Mouse (Mus musculus) T-helper 1 cell (primary cell): ENCODE results near the gene Tanc1.
"Not testable (repeated sequence)": the region's sequence is repeated elsewhere in the genome, so short reads cannot be mapped to it uniquely, and the experiment has no call there.

Experiments used
- in situ Hi-C: fragments of 300-600 bp; cut with MboI, MseI; formaldehyde crosslinking; loops from one replicate; pipeline ENCODE4 v1.15.1; 2025; ENCODE audit warnings: high pct_unique_total_duplicates

Tanc1 gene

DNA sequence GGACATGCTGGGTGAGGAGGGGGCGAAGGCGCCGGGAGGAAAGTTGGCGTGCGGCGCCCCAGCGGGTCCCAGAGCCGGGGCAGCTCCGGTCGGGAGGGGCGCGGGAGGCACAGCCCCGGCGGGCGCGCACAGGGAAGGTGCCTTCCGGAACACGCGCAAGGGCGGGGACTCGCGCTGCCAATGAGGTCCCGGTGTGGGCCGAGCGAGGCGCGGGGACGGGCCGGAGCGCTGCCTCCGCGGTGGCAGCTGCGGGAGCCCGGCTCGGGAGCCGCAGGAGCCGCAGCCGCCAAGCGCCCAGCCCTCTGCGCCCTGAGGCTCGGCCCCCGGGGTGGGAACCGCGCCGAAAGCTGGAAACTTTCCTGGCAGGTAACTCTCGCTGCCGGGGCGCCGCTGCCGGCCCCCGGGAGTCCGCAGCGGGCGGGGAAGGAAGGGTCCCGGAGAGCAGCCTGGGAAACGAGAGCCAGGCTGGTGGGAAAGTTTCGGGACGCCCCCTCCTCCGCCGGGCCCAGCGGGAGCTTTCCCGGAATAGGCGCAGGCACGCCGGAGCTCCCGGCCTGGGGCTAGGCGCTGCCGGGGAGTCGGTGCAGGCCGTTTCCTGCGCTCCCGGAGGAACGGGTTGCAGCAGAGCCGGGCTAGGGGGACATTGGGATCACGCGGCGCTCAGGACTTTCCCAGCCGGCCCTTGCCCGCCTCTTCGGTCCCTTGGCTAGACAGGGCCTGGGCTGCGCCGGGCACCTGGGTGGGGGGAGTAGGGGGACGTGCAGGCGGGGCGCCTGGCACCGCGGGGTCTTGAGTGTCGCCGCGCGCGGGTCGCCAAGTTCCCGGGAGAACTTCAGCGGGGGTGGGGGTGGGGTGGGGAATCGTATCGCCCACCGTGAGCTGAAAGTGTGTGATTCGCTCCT lies at the start of gene Tanc1:
Tanc1 (plus strand) TSS at position 212 of the 902 bp plus-strand sequence.
- in situ Hi-C loops: no loop called here

DNA sequence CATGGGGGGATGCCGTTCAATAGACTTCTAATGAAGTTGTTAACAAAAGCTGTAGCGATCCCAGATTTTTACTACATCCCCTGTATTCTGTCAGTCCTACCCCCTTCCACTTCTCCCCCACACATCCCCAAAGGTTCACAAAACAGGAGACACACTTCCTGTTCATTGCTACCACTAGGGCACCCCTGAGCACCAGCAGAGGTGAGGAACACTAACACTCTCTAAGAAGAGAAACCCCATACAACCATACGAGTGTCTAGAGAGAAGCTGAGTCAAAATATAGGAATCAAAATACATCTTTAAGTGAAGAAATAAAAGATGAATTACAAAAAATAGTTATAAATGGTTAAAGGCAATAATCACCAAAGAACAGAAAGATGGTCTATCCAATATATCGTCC lies 49.6 kb upstream of the Tanc1 start:
- in situ Hi-C loops: no loop called here

DNA sequence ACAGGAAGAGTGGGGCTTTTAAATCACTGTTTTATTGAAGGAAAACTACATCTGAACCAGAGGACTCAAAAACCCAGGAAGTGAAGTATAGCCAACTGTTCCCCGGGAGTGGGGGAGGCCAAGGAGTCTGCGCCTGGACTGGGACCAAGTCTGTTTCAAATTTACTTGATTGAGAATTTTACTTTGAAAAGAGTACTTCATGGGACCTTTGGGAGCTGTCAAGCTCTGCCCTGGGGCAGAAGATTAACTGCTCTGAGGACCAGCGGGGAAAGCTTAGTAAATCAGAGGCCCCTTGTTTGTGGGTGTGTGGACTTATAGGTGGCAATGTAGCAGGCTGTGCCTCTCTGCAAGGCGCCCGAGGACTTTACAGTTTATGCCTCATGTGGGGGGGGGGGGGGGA lies 49.1 kb upstream of the Tanc1 start:
- in situ Hi-C loops: no loop called here

DNA sequence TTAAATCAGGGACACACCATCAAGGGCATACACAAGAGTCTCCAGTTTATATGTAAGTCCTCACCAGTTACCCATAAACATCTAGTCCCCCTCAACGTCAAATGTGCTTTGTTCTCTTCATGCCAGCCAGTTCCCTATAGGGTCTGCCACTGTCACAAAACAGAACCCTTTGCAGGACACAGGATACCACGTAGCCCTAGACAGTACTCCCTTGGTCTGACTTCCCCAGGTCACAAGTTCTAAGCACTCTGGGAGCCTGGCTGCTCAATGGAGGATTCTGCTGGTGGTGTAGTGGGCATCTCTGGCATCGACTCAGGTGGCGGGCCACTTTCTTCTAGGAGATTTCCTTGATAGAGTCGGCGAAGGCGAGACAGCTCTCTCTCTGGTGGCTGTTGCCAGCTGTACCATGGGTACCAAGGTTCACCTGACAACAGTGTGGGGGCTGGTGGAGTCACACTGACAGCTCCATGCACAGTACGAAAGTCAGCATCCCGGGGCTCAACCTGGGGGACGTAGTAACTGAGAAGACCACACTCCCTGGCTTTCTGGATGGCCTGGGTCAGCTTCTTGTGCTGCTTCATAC lies 47.7 kb upstream of the Tanc1 start:
- in situ Hi-C loops: not testable (repeated sequence)

DNA sequence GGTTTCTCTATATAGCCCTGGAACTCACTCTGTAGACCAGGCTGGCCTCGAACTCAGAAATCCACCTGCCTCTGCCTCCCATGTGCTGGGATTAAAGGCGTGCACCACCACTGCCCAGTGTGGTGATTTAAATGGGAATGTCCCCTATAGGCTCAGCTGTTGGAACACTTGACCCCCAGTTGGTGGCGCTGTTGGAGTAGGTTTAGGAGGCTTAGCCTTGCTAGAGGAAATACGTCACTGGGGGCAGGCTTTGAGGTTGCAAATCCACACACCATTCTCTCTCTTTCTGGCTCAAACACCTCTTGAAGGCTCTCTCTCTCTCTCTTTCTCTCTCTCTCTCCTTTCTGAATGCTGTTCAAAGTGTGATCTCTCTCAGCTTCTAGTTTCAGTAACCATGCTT lies 46.9 kb upstream of the Tanc1 start:
- in situ Hi-C loops: no loop called here

DNA sequence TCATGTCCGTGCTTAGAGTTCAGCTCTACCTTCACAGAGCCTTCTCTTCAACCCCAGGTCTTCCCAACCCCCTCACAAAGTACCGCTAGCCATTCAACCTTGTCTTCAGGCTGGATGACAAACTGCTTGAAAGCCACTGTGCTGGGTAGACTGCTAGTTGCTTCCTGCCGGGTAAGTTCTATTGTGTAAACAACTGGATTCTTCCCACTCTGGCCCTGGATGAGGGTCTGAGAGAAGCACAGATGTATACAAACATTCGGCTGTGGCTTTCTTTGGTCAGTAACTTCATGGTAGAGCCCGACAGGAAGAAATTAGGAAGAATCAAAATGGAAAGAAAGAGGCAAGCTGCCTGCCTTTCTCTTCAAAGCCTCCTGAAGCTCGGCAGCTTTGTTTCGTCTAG lies 30.9 kb upstream of the Tanc1 start:
- in situ Hi-C loops: no loop called here

DNA sequence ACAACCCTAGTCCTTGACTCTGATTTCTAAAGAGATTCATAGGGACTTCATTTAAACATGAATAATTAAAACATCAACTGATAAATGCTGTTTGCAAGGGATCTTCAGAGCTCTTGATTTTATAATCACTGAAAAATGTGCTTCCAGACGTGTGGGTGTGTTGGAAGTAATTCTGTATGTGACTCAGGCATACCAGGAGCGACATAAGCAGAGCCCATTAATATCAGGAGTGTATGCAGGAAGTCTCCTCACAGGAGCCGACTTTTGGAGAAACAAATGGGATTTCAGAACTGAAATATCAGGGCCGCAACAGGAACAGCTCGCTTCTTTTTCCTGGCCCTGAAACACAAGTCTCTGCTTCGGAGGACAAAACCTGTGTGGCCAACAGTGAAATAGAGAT lies 27.9 kb upstream of the Tanc1 start:
- in situ Hi-C loops: no loop called here

DNA sequence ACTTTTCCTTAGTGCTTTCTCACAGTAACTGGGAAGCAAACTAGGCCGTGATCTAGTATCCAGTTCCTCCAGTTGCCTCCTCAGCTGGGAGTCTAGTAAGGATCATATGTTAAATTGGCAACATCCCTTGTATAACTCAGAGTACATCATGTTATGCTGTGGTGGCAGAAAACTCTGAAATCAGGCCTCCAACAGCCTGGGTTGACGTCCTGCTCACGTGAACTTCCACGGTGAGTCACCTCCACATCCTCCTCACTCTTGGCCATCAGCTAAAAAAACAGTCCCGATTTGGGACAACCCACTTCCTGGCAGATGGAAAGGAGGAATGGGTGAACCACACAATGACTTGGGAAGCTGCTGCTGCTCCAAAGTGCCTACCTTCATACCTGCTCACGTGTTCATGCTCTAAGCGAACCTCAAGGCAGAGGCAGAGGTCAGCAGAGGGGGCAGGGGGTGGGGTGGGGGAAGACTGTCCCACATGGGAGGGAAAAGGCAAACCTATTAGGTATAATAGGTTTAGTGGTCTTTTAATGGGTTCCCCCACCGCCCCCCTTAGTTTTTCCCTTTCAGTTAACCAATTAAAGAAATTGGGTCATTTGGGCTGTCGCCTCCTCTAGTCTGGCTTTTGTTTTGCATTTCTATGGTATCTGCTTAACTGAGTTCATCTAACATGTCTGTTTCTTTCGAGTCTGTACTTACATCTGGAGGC lies 24.3 kb upstream of the Tanc1 start:
- in situ Hi-C loops: no loop called here

DNA sequence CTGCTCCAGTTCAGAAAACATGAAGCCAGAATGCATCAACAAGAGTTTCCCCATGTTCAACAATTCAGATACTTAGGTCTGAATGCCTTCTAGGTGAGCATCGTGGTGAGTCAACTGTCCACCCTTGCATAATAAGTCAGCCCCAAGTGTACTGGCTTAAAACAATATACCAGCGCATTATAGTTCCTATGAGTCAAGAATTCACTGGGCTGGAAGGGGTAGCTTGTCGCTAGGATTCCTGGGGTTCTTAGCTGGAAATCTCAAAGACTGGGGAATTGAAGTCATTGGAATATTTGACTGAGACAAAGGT lies 23.8 kb upstream of the Tanc1 start:
- in situ Hi-C loops: no loop called here

DNA sequence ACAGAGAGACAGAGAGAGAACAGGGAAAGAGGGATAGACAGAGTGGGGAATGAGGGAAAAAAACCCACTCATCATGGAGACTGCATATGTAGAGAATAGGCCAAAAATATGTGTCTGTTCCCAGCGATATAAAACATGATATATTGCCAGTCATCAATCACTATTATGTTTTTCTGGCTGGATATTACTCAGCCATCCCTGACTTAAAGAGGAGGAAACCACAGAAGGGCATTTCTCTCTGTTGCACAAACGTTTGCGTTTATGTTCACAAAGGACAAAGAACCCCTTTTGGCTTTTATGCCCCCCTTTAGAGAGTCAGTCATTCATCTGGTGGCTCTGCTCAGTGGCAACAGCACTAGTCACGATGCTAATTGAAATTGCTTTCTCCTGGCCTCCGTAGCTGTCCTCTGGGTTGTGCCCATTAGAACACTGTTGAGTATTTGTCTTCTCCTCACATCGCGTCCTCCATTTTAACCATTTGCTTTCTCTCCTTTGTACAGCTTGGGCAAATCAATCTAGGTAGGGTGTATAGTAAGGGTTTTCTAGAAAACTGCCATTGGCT lies 18.4 kb upstream of the Tanc1 start:
- in situ Hi-C loops: no loop called here

DNA sequence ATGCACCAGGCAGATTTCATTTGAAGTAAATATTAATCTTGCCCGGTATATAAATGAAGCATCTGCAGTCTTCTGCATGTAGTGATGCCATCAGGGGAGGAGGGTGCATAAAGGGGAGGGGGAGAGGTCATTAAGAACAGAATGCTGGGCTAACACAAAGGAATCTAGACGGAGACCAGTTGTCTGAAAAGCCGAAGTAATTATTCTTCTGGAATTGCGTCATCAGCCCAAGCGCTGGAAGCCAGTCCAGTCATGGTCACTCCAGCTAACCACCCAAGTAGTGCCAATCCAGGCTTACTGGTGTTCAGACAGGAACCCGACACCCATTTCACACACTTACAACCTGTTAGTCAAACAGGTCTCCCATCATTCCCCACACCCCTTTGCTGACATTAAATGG lies 17.7 kb upstream of the Tanc1 start:
- in situ Hi-C loops: no loop called here

DNA sequence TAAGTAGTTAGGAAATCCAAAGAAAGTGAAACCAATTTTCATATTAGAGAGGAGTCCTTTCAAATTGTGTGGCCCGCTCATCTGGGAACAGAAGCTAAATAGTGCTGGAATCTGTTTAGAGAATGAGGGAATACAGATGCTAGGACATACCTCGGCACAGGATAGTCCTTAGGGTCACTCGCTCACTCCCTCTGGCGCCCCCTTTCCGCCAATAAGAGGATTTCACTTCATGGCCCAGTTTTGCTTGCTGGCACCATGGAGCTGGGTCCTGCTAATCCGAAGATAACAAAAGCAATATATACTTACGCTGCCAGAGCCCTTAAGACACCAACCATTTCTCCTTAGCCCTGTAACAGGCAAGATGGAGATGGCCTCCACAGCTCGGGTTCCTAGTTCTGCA lies 15.3 kb upstream of the Tanc1 start:
- in situ Hi-C loops: no loop called here

DNA sequence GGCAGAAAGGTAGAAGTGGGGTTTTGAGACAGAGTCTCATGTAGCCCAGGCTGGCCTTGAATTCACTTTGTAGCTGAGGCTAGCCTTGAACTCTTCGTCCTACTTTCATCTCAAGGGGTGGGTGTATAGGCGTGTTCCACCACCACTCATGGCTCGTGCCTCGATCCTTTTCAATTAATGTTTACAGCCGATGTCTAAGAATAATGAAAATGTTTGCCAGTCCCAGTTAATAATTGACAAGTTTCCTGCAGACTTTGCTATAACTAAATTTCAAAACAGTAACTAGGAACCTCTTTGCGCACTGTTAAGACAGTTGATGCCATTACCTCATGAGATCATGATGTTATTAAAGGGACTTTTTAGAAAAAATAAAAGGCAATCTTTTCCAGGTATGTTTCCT lies 13.6 kb upstream of the Tanc1 start:
- in situ Hi-C loops: no loop called here

DNA sequence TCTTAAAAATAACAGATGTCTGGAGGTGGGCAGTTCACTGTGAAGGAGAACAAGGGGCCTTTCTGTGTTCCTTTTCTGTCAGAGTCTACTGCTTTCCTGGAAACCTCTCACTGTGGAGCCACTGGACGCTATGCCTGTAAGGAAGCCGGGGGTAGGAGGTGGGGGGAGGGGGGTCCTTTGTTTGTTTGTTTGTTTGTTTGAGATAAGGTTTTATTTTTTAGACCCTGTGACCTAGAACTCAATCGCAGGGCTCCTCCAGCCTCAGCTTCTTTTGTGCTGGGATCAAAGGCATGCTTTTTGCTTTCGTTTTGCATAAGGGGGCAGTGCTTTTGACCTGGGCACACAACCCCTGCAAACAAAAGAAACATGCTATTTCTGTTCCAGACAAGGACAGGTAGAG lies 12.9 kb upstream of the Tanc1 start:
- in situ Hi-C loops: no loop called here

DNA sequence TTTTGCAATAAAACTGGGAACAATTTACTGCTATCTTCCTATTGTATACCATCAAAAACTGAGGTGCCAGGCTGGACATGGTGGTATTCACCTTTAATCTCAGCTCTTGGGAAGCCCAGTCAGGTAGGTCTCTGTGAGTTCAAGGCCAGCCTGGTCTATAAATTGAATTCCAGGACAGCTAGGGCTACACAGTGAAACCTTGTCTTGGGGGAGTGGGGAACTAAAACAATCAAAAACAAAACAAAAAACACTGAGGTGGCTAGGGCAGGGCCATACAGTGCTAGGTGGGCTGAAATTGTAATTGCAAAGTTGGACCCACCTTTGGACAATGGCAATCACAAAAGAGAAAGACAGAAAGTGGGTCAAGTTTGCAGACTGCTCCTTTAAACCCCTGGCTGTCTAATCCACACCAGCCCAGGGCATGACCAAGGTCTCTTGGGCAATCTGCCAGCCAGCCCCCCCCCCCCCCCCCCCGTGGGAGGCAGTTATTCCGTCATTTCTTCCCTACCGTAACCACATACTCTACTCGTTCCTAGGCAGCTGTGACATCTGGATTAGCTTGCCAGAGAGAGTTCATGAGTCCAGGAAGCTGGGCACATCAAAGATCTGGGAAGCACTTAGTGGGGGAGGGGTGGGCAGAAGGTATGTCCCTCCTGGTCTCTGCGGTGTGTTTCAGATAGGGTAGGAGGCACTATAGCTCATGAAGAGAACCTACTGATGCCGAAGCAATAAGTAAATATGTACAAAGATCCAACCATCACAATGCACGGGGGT lies 12.3 kb upstream of the Tanc1 start:
- in situ Hi-C loops: no loop called here

DNA sequence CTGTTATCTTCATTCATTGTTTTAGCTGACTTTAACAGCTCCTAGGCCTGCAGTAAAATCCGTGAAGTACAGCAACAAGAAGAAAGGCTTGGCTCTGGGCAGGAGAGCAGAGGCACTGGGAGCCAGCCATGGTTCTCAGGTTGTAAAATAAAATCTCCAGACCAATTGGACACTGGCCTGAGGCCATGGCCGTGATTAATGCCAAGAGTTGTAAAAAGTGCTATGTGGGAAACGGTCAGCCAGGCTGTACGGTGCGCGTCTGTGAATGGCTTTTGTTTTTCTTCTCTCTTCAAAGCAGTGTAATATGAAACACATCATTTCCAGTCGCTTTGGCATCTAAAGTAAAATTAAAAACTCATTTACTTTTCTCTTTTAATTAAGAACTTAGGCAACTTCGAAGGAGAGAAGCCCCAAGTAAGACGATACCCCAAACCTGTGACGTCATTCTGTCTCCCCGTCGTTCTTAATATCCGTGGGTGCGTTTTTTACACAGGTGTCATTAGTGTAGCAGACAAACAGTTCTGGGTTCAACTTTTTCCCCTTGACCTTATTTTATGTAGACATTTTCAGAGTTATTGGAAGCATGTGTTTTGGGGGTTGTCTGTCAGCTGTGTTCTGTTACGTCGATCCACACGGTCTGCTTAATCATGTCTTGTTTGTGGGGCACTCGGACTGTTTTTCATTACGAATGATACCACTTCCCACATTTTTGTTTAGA lies 11.6 kb upstream of the Tanc1 start:
- in situ Hi-C loops: no loop called here

DNA sequence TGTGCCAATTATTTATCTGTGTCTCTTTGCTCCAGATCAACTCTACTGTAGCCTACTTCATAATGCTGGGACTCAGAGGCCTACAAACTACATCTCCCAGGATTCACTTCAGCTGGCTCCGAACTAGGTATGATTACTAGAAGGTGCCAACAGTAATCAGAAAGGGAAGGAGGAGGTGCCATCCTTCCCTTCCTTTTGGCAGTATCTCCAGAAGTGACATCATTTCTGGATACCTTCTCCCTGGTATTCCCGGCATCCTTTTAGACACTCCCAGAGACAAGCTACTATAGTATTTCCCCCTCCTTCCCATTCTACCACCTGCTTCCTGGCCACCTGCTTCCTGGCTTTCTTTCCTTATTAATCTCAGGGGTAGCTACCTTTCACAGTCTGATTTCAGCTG lies 10.9 kb upstream of the Tanc1 start:
- in situ Hi-C loops: no loop called here

DNA sequence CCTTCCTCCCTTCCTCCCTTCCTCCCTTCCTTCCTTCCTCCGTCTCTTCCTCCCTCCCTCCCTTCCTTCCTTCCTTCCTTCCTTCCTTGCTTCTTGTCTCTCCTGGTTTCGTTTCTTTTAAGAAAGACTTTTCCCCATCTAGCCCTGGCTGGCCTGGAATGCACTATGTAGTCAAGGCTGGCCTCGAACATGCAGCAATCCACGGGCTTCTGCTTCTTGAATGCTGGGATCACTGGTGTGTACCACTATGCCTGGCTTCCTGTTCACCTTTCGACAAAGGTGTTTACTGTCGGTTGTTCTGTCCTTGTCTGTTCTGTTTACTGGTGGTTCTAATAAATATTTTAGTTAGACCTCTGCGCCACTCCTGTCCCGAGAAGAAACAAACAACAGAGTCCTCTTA lies 10.4 kb upstream of the Tanc1 start:
- in situ Hi-C loops: no loop called here

DNA sequence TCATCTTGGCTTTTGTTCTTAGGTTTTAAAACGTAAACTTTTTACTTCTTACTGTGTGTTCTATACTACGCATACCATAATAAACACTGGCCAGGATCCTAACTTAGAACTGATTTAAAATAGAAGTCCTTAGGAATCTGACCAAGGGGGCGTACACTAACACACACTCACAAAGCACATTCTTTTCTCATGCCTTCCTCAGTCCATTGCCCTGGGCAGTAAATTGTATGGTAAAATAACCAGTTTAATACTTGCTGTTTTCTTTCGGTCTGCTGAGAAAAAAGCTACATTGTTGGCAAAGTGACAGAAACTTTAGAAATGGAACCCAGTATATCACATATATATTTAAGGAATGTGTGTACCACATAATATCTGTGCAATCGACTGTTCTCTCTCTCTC lies 2.9 kb upstream of the Tanc1 start:
- in situ Hi-C loops: no loop called here

DNA sequence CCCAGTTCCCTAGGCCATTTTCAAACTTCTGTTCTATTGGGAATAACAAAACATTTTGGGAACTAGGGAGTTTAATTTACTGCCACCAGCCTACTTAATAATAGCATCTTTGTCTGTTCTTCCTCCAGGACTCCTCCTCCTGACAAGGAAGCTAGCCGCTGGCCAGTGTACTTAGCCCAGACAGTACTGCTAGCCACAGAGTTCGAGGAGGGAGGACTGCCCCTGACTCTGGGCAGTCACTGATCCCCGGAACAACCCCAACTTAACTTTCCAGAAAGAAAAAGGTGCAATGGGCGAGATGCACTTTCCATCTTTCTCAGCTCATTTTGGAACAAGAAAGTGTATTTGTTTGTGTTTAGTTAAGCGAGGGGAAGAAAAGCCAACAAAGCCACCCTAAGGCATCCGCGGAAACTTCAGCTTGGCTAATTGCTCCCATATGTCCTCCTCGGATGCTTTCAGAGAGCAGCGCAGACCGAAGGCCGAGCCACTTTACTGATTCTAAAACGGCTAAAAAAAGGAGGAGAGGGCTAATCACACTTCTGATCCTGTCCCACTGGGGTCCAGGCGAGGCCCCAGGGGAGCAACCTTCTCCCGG lies 529 bp upstream of the Tanc1 start:
- in situ Hi-C loops: no loop called here
